Mouse (Mus musculus) thymus, postnatal 4 days (tissue): ENCODE measurements around the gene Cdc34.
"Not testable (repeated sequence)": the region's sequence is repeated elsewhere in the genome, so short reads cannot be mapped to it uniquely, and the experiment has no call there.

ENCODE experiments used
- DNase-seq: peaks from one replicate; pipeline ENCODE4 v3.0.0; 2021

Cdc34 gene

DNA sequence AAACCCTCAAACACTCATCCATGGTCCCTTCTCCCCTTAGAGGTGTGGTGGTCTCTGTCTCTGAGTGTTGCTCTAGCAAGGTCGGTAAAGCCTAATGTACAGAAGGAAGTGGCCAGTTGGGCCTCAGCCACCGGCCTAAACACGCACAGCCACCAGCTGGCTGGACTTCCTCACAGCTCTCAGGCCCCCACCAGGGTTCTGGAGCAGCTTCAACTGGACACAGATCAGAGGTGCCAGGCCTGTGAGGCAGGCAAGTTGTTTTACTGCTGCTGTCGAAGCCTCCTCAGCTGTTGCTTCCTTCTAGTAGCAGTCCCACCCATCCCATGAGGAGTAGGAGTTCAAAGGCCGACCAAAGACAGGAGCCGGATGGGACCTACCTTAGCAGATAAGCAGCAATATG is 15.9 kb downstream of the Cdc34 start:
- DNase-seq, result no peak

- no peak for DNase-seq
Observed at GRCm38 (mm10) chr10:79698459-79698858, 16.5 kb downstream of the Cdc34 start.

DNA sequence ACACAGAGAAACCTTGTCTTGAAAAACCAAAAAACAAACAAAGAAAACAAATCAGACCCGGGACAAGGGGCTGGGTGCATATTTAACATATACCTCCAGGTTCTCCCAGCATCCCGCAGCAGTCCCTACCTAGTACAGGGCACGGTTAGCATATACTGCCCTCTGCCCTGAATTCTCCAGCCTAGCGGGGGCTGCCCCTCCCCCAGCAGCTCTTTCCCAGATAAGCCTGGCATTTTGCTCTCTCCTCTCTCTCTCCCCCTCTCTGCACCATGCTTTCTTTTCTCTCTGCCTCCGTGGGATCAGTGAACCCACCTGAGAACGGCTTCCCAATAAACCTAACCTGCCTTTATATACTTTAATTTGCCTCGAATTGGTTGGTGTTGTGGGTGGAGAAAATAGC is 18.7 kb downstream of the Cdc34 start:
- no peak for DNase-seq

DNA sequence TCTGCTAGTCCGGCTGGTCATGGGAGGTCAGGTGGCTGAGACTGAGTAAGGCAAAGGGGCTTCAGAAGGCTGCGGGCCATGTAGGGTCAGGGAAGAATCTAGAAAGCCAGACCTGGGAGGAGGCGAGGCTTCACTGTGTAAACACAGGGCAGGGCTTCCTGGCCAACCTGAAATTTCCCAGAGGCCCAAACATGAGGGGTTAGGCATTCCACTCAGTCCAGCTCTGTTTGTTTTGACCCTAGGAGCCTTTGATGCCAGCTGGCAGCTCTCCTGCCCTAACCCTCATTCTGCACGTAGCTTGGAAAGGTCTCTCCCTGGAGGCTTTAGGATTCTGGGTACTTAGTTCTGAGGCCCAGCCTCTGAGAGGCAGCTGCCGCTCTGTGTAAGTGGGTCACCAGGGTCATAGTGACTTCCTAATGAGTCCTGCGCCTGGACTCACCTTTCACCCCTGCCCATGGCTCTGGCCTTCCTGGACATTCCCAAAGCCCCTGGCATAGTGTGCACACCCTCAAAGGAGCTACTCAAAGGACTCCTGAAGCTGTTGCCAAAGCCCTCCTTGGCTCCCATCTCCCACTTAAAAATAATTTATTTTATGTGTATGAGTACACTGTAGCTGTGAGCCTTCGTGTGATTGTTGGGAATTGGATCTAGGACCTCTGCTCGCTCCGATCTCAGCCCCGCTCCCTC is 19.6 kb downstream of the Cdc34 start:
- no peak for DNase-seq

DNA sequence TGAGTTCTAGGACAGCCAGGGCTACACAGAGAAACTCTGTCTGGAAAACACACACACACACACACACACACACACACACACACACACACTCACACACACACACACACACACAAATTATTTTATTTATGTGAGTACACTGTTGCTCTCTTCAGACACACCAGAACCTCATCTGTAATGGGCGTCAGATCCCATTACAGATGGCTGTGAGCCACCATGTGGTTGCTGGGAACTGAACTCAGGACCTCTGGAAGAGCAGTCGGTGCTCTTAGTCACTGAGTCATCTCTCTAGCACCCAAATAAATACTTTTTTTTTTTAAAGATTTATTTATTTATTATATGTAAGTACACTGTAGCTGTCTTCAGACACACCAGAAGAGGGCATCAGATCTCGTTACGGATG is 21.0 kb downstream of the Cdc34 start:
- not testable (repeated sequence) for DNase-seq

DNA sequence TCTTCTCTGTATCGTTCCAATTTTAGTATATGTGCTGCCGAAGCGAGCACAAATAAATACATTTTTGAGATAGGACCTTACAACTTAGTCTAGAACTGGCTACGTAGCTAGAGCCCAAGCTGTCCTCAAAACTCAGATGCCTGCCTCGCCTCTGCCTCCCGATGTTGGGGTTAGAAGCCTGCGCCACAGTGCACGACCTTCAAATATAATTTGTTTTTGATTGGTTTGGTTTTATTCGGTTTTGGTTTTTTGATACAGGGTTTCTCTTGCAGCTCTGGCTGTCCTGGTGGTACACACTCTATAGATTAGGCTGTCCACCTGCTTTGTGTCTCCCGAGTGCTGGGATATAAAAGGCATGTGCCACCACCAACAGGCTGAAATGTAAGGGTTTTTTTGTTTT is 21.5 kb downstream of the Cdc34 start:
- DNase-seq, result no peak

- DNase-seq, result peak; percentile 98
Observed at GRCm38 (mm10) chr10:79704065-79704969, 22.3 kb downstream of the Cdc34 start, which contains the start of gene Bsg. Bsg (plus strand) TSS chr10:79704491.

DNA sequence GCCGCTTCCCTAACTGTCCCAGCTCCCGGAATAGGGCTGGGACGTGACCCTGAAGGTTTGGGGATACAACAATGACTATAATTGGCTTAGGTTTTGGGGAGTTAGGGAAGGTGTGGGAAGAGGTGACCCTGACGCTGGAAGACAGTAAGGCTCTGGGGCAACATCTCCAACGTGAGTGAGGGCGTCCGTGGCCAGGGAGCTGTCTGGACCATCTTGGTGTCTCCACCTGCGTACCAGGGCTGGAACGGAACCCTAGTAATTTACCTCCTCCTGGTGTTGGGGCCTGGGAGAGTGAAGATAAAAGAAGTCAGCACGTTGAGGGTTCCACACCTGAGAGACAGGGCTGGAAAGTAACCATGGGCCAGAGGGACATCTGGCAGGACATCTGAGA is 23.0 kb downstream of the Cdc34 start:
- DNase-seq, result no peak

- no peak for DNase-seq
Observed at GRCm38 (mm10) chr10:79705951-79706350, 24.0 kb downstream of the Cdc34 start.

DNA sequence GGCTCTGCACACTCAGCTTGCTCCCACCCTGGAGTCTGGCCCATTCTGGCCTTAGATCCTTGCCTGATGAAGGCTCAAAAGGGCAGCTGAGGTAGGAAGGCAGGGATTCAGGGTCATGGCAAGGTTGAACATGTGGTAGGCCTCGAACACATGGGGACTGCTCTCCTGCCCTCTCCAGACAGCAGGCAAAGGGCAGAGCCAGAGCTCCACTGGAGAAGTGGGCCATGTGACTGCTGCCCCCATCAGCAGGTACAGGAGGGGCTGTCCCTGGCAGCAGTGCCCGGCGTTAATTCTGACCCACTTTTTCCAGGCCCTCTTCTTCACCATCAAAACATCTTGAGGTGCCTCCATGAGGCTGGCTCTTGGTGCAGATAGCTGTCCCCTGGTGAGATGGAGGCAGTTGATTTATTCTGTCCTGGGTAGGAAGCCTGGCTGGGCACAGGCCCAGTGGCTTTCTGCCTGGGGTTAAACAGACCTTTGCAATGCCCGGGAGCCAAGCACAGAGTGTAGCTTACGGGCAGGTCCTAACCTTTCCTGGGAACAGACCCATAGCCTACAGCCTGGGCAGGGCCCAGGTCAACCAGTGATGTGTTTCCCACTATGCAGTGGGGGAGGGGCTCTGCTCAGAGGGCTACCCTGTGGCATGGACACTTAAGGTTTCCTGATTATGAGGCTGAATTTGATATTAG is 24.6 kb downstream of the Cdc34 start:
- no peak for DNase-seq

- DNase-seq, result no peak
Observed at GRCm38 (mm10) chr10:79707162-79707561, 25.2 kb downstream of the Cdc34 start.

- DNase-seq, result no peak
Observed at GRCm38 (mm10) chr10:79707759-79708158, 25.8 kb downstream of the Cdc34 start.

- no peak for DNase-seq
Observed at GRCm38 (mm10) chr10:79708668-79709067, 26.7 kb downstream of the Cdc34 start.

GRCm38 (mm10) chr10:79709307-79709706 is 27.3 kb downstream of the Cdc34 start:
- no peak for DNase-seq

GRCm38 (mm10) chr10:79712029-79712428 is 30.0 kb downstream of the Cdc34 start:
- no peak for DNase-seq

DNA sequence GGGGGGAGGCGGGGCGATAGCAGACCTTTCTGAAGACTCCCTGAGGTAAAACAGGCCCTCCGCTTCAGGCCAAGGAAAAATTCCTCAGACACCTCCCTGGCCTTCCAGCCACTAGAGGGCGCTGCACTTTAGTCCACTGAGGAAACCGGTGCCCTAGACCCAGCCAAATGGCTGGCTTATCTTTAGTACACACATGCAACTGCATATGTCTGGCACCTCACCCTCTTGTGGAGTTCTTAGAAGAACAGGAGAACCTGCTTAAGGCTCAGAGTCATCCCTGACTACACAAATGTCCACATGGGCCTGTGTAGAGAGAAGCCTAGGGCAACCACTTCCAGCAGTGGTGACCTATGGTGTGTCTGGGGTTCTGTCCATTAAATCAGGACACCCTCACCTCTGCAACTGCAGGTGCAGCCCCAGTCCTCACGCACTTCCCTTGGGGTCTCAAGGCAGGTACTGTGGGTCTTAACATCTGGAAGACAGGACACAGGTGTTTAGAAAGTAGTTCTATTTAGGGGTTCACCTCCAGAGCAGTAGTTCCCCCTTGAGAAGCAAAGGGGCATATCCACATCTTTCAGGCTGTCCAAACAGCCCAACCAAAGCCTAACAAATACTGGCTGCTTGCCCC is 30.6 kb downstream of the Cdc34 start:
- peak; percentile 92 for DNase-seq

GRCm38 (mm10) chr10:79713163-79713562 is 31.2 kb downstream of the Cdc34 start:
- no peak for DNase-seq

GRCm38 (mm10) chr10:79714996-79715395 is 33.0 kb downstream of the Cdc34 start:
- DNase-seq, result no peak

- no peak for DNase-seq
Observed at GRCm38 (mm10) chr10:79716254-79716987, 34.4 kb downstream of the Cdc34 start, which contains the start of gene Hcn2. Hcn2 (plus strand) TSS chr10:79716634.

DNA sequence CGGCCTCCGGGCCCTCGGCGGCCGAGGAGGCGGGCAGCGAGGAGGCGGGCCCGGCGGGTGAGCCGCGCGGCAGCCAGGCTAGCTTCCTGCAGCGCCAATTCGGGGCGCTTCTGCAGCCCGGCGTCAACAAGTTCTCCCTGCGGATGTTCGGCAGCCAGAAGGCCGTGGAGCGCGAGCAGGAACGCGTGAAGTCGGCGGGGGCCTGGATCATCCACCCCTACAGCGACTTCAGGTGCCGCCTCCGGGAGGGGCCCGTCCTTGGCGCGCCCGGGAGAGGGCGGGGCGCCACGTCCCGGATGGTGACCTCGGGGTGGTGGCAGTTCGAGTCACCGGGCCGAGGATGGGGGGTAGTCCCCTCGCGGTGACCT is 35.0 kb downstream of the Cdc34 start:
- DNase-seq, result peak; percentile 48

- DNase-seq, result peak; percentile 81
Observed at GRCm38 (mm10) chr10:79717640-79718357, 35.8 kb downstream of the Cdc34 start.

GRCm38 (mm10) chr10:79721089-79721488 is 39.1 kb downstream of the Cdc34 start:
- DNase-seq, result no peak
